Mouse (Mus musculus) cortical plate, adult 2 months (tissue): ENCODE data around the gene 2610021A01Rik.

Experiments used
- CTCF ChIP-seq: fragments of 200-500 bp; IDR thresholded peaks from 2 replicates; pipeline ENCODE4 v1.5.1; 2011; ENCODE audit warnings: mild to moderate bottlenecking, control low read depth, low read length; ENCODE audit not compliant: insufficient read depth; ENCODE audit errors: extremely low read depth
- POLR2A ChIP-seq: fragments of 200-500 bp; IDR thresholded peaks from 2 replicates; pipeline ENCODE4 v1.6.1; 2011; ENCODE audit warnings: mild to moderate bottlenecking, low read length, control low read depth; ENCODE audit not compliant: insufficient read depth; ENCODE audit errors: extremely low read depth

- no peak for TF ChIP-seq CTCF
- TF ChIP-seq POLR2A: no peak
Observed at GRCm38 (mm10) chr7:41599932-41600548, 1.0 kb downstream of the 2610021A01Rik start.
